Mouse (Mus musculus): ENCODE measurements around the gene Rnf186. TPM values are rescaled to one million over a fixed set of nuclear protein-coding genes. Genes with fewer than 3 reads are reported as not detected.
A peak's percentile ranks its signal among the peaks of the same experiment; 100 is the strongest.
"Not testable (repeated sequence)": the region's sequence is repeated elsewhere in the genome, so short reads cannot be mapped to it uniquely, and the experiment has no call there.

The Rnf186 gene
- total RNA-seq, 1 experiment from 2014 or later, result not detected

- ATAC-seq (replicated peaks; ENCODE audit: insufficient number of reproducible peaks, low FRiP score, low TSS enrichment, poor library complexity, severe bottlenecking), result no peak
Observed at GRCm38 (mm10) chr4:138968772-138969556, 2.1 kb downstream of the Rnf186 start.

GRCm38 (mm10) chr4:138969736-138970135 lies 2.8 kb downstream of the Rnf186 start:
- ATAC-seq (replicated peaks; ENCODE audit: insufficient number of reproducible peaks, low FRiP score, low TSS enrichment, poor library complexity, severe bottlenecking), result no peak

DNA sequence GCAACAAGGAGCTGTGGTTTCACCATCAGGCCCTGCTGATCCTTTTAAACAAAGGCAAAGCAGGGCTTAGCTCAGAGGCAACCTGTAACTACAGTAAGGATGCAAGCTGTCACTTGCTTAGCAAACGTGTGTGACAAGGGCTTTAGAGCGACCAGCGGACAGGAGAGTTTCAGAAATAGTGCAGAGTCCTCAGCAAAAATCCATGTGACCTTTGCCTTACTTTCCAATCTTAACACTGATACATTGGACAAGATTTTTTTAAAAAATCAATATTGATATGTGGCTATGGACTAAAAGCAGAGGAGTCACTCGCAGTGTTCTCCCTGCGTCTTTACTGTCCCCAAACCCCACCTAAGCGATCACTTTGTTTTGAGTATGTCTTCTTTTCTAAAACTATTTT lies 4.5 kb downstream of the Rnf186 start:
- no peak for ATAC-seq (replicated peaks; ENCODE audit: insufficient number of reproducible peaks, low FRiP score, low TSS enrichment, poor library complexity, severe bottlenecking)

GRCm38 (mm10) chr4:138972139-138972826 lies 5.4 kb downstream of the Rnf186 start:
- ATAC-seq (replicated peaks; ENCODE audit: insufficient number of reproducible peaks, low FRiP score, low TSS enrichment, poor library complexity, severe bottlenecking), result peak; percentile 24; the same call in 1 of the 2 replicates

GRCm38 (mm10) chr4:138972827-138973718 lies 6.2 kb downstream of the Rnf186 start, which contains the start of gene Tmco4:
Tmco4 (plus strand) TSS chr4:138972888.
- ATAC-seq (replicated peaks; ENCODE audit: insufficient number of reproducible peaks, low FRiP score, low TSS enrichment, poor library complexity, severe bottlenecking), result peak; percentile 91

DNA sequence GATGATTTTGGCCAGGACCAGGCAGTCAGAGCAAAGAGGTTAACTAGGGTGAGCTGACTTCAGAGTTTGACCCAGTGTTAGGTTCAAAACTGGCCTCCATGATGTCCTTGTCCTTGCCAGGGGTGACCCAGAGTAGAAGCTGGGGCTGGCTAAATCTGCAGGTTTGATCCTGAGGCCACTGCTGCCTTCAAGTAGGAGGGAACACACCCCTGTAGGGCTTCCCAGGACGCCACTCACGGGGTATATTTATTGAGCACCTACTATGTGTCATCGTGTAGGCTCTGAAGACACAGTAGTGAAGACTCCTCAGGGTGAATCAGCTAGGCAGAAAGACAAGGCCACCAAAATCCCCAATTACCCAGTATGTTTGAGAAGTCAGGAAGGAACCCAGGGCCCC lies 6.8 kb downstream of the Rnf186 start:
- no peak for ATAC-seq (replicated peaks; ENCODE audit: insufficient number of reproducible peaks, low FRiP score, low TSS enrichment, poor library complexity, severe bottlenecking)

DNA sequence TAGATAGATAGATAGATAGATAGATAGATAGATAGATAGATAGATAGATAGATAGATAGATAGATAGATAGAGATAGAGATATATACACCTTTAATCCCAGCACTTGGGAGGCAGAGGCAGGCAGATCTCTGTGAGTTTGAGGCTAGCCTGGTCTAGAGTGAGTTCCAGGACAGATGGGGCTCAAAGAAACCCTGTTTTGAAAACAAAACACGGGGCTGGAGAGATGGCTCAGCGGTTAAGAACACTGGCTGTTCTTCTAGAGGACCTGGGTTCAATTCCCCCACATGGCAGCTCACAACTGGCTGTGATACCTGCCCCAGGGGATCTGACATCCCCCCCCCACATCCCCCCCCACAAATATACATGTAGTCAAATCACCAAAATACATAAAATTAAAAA lies 7.6 kb downstream of the Rnf186 start:
- not testable (repeated sequence) for ATAC-seq (replicated peaks; ENCODE audit: insufficient number of reproducible peaks, low FRiP score, low TSS enrichment, poor library complexity, severe bottlenecking)

DNA sequence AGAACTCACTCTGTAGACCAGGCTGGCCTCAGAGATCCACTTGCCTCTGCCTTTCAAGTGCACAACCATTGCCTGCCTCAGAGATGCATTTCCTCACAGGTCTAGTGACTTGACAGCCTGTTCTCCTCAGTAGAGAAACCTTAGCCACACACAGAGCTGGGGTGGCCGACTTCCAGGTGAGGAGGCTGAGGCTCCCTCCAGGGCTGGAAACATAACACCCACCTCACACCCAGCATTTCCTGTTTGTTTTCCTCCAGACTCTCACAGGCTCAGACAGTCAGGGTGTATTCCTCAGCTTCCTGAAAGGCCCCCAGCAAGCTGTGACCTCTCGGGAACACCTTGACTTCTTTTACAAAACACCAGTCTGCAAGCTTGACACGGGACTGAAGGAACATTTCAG lies 8.3 kb downstream of the Rnf186 start:
- ATAC-seq (replicated peaks; ENCODE audit: insufficient number of reproducible peaks, low FRiP score, low TSS enrichment, poor library complexity, severe bottlenecking), result no peak

GRCm38 (mm10) chr4:138976046-138976445 lies 9.1 kb downstream of the Rnf186 start:
- no peak for ATAC-seq (replicated peaks; ENCODE audit: insufficient number of reproducible peaks, low FRiP score, low TSS enrichment, poor library complexity, severe bottlenecking)

GRCm38 (mm10) chr4:138980021-138980420 lies 13.1 kb downstream of the Rnf186 start:
- no peak for ATAC-seq (replicated peaks; ENCODE audit: insufficient number of reproducible peaks, low FRiP score, low TSS enrichment, poor library complexity, severe bottlenecking)

GRCm38 (mm10) chr4:138980771-138981420 lies 14.0 kb downstream of the Rnf186 start:
- no peak for ATAC-seq (replicated peaks; ENCODE audit: insufficient number of reproducible peaks, low FRiP score, low TSS enrichment, poor library complexity, severe bottlenecking)

- no peak for ATAC-seq (replicated peaks; ENCODE audit: insufficient number of reproducible peaks, low FRiP score, low TSS enrichment, poor library complexity, severe bottlenecking)
Observed at GRCm38 (mm10) chr4:138983422-138983821, 16.5 kb downstream of the Rnf186 start.

DNA sequence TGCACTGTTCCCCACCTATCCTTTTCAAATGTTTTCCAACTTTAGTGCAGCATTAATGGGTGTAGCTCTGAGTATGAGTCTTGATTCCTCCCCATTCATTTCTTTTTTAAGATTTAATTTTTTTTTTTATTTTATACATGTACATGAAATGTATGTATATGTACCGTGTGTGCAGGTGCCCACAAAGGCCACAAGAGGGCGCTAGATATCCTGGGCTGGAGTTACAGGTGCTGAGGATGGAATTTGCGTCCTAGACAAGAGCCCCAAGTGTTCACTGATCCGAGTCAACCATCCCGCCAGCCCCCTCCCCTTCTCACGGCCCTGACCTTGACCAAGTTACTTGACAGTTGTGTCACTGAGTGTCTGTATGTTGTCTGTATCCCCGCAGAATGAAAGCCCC lies 17.8 kb downstream of the Rnf186 start:
- no peak for ATAC-seq (replicated peaks; ENCODE audit: insufficient number of reproducible peaks, low FRiP score, low TSS enrichment, poor library complexity, severe bottlenecking)

- ATAC-seq (replicated peaks; ENCODE audit: insufficient number of reproducible peaks, low FRiP score, low TSS enrichment, poor library complexity, severe bottlenecking), result no peak
Observed at GRCm38 (mm10) chr4:138986280-138986679, 19.4 kb downstream of the Rnf186 start.

GRCm38 (mm10) chr4:138994389-138994788 lies 27.5 kb downstream of the Rnf186 start:
- ATAC-seq (replicated peaks; ENCODE audit: insufficient number of reproducible peaks, low FRiP score, low TSS enrichment, poor library complexity, severe bottlenecking), result no peak

- ATAC-seq (replicated peaks; ENCODE audit: insufficient number of reproducible peaks, low FRiP score, low TSS enrichment, poor library complexity, severe bottlenecking), result no peak
Observed at GRCm38 (mm10) chr4:138996410-138996809, 29.5 kb downstream of the Rnf186 start.

- ATAC-seq (replicated peaks; ENCODE audit: insufficient number of reproducible peaks, low FRiP score, low TSS enrichment, poor library complexity, severe bottlenecking), result no peak
Observed at GRCm38 (mm10) chr4:138997121-138997520, 30.2 kb downstream of the Rnf186 start.

DNA sequence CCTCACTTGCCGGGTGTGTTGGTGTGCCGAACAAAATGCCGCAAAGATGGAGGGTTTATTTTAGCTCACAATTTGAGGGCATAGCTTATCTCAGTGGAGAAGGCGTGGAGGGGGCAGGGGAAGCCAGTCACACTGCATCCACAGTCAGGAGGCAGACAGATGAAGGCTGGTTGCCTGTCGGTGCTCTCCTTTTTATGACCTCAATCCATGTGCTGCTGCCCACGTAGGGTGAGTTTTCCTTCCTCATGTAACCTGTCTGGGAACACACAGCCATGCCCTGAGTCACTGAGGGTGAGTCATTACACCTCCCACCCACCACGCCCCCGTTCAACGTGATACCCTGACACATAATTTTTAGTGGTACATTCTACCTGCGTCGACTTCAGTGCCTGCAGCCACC lies 31.7 kb downstream of the Rnf186 start:
- no peak for ATAC-seq (replicated peaks; ENCODE audit: insufficient number of reproducible peaks, low FRiP score, low TSS enrichment, poor library complexity, severe bottlenecking)

- no peak for ATAC-seq (replicated peaks; ENCODE audit: insufficient number of reproducible peaks, low FRiP score, low TSS enrichment, poor library complexity, severe bottlenecking)
Observed at GRCm38 (mm10) chr4:139001026-139001425, 34.1 kb downstream of the Rnf186 start.
